Mouse (Mus musculus) adrenal gland, adult 2 months (tissue): ENCODE measurements around the gene A930009A15Rik. TPM values are rescaled to one million over a fixed set of nuclear protein-coding genes. Genes with fewer than 3 reads are reported as not detected.

ENCODE experiments used
- DNase-seq: peaks from one replicate; pipeline ENCODE4 v3.0.0; 2021
- long read RNA-seq: library from polyadenylated mRNA; stranded (forward); transcript quantifications from one replicate; pipeline ENCODE4 v2.0.0, GENCODE M21; 2021
- polyA plus RNA-seq: library from polyadenylated mRNA; depleted of rRNA; stranded (reverse); fragments of >200 nt; gene quantifications from 2 replicates; pipeline ENCODE4 v1.2.3, GENCODE M21; 2012; rRNA removed
- total RNA-seq, 2 experiments: library from RNA; stranded (reverse); gene quantifications; 2 replicates each; pipeline ENCODE4 v1.2.3; 2021

A930009A15Rik gene
- total RNA-seq (not detected), polyA plus RNA-seq (not detected in 2 replicates)
- long read RNA-seq, partial matches to known transcripts, result 0 of 1 reads
- long read RNA-seq, other reads (novel, unspliced or antisense), result 1 of 1 reads

DNA sequence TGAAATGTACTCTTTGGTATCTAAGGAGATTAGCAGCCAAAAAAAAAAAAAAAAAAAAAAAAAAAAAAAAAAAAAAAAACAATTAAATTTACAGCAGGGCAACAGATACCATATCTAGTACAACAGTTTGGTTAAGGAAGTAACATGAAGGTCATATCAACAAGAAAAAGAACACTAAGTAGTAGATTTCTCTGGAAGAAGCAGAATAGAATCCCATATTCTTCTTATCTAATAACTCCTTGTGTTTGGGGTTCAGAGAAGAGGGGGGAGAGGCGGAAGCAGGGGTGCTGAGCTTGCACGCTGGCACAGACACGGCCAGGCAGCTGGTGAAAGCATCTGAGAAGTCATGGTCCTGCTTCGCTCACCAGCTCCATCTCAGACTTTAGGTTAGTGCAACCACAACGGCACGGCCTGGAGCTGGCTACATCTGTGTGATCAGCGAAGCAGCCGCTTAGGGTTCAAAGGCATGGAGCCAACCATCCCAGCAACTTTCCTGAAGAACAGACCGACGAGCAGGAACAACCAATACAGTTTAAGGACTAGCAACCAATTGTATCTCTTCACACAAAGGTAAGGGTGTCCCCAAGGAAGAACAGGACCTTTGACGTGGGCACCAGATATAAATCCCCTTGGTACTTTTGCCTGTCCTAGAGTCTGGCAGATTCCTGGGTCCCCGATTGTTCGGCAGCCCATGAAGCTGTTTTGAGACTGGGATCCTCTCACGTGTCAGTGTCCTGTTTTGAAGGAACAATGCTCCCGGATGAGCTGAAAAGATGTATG is at the start of gene A930009A15Rik:
Gene A930009A15Rik, plus strand, starts transcription at position 275 of the 780 bp plus-strand sequence.
- DNase-seq, result no peak

DNA sequence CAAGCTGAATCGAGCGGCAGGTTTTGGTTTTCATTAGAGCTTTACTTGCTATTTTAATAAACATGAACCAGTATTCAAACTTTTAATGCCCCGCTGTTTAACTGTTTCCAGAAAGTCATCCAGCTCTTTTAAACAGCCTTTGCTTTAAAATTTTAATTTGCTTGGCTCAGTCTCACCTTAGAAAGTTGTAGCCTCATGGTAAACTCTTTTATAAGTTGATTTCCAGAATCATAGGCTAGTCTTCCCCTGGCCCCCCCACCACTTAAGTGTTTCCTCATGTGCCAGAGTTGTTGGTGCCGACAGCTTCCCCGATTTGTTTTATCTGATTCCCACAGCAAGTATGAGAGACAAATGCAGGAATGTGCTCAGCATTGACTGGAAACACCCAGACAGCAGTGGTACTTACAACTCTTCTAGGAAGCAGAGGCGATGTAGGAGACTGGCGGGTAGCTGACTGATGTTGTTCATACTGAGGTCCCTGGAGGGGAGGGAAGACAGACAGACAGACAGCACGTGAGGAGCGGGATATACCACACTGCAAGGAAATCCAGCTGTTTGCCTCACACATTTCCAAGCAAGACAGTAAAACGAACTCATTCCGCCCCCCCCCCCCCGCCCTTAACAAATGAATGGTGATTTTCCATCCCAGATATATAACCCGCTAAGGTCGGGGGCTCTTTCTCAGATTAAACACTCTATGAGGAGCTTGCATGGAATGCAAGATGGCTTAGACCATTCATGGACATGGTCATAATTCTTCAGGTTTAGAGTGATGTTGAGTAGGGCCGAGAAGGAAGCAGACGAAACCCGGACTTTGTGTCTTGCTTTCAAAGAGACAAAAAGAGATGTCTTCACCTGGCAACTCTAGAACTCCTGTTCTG is 49.3 kb upstream of the A930009A15Rik start:
- no peak for DNase-seq

GRCm38 (mm10) chr10:115521081-115521451 is 48.7 kb upstream of the A930009A15Rik start:
- DNase-seq, result no peak

DNA sequence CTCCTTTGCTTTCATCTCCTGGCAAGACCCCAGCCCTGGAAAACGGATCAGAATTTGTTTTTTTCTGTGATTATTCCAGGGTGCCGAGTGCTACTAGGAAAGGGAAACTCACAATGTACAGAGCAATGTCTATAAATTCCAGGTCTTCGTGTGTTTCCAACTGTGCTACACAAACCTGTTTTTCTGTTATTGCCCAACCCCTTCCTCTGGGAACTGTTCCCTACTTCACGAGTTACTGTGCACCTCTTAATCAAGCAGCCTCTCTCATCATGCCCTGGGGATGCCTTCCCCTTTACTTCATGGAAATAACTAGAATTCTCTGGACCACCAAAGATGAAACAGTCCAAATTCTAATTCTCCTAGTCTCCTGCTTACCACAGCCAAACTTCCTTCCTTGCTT is 40.9 kb upstream of the A930009A15Rik start:
- DNase-seq, result no peak

DNA sequence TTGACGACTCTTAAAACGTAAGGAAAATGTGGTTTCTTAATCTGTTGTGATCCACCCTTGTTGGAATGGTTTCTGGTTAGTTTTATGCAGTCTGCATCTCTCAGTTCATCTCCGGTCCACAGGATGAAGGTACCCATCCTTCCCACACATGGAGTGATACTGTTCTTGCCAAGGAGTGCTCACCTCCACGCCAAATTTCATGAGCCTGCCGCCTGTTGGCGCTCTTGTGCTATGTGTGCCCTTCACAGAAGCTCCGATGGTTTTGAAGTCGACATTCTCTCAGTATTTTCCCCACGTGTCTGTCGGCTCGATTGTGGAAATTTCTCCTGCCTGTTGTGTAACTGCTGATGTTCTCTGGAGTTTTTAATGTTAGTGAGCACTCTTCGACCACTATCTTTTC is 40.0 kb upstream of the A930009A15Rik start:
- DNase-seq, result no peak

GRCm38 (mm10) chr10:115530746-115531145 is 39.0 kb upstream of the A930009A15Rik start:
- no peak for DNase-seq

DNA sequence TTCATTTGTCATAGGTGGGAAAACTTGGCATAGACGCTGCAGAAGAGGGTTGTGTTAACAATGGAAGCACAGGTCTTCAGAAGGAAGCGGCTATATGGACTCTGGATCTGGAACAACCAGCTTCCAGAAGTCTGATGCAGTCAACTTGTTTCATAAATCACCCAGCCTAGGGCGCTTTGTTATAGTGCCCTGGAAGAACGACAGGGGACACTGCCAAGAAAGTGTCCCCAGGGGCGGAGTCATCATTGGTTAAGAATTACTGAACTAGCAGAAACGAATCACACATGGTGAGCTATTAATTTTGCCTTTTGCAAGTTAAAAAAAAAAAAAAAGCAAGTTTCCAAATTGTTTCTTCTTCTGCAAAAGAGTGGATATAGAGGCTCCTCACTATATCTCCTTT is 26.9 kb upstream of the A930009A15Rik start:
- no peak for DNase-seq

DNA sequence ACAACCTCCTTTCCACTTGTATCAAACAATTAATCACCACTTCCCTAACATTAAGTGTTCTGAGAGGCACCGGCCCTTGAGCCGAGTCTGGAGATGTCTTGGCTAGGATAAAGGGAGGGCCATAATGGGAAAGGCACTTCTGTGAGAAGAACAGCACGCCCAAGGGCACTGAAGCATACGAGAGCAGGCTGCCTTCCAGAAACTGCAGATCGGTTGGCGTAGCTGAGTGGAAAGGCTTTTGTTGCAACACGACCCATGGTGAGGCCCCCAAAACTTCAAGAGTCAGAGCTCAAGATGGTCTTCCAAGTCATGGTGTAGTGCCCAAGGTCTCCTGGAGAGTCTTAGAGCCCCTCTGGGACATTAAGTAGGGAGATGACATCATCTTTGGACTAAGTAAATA is 19.5 kb upstream of the A930009A15Rik start:
- no peak for DNase-seq

DNA sequence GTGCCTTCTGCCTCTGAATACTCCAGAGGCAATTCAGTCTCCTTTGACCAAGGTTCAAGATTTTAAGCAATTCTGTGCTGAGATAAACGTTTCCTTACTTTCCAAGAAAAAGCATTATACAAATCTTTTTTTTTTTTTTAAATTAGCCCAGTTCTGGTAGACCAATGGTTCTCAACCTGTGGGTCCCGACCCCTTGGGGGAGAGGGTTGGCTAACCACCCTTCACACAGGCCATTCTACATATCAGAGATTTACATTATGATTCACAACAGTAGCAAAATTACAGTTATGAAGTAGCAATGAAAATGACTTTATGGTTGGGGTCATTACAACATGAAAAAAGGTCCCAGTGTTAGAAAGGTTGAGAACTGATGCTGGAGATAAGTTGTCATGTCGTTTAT is 18.7 kb upstream of the A930009A15Rik start:
- DNase-seq, result no peak

GRCm38 (mm10) chr10:115553352-115554113 is 16.3 kb upstream of the A930009A15Rik start:
- DNase-seq, result no peak

DNA sequence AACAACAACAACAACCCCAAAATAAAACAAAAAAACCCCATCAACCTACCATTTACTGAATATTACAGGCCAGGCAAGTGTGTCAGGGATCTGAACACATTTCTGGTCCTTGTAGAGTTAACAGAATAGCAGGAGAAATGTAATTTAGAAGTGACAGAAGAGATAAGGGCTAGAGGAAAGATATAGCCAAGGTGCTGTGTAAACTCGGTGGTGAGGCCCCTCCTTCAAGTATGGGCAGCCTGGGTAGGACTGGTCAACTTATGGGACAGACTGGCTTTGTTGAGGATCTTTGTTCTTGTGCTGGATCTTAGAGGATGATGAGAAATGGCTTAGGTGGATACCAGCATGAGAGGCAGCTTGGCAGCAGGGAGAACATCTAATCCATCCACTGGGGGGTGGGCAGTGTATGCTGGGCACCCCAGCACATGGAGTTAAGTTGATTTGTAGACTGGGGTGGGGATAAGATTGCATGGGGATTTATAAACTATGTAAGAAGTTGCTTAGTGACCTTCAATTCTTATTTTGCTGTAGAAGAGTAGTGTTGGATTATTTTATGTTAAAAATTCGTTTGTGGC is 14.5 kb upstream of the A930009A15Rik start:
- no peak for DNase-seq

DNA sequence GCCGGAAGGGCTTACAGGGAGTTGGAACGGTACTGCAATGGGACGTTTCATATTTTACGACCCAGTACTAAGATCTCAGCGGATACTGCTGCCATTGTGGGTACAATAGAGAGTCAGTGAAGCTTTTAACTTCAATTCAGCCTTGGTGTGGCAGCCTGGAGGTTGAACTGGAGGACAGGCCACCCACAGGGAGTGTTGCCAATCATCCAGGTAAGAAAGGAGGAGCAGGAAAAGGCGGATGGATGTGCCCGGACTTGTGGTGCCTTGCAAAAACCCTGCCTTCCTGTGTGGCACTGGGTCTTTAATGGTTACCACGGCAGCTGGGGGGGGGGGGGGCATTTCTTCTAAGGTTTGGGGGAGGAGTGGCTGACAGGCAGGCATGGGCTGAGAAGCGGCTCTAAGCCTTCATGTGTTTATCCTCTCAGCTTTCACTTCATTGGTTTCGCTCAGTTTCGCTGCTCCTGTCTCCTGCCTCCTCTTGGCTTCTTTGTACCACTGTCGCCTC is 13.0 kb upstream of the A930009A15Rik start:
- DNase-seq, result no peak

- DNase-seq, result no peak
Measured at GRCm38 (mm10) chr10:115561136-115561880, 8.5 kb upstream of the A930009A15Rik start.

GRCm38 (mm10) chr10:115562911-115563686 is 6.7 kb upstream of the A930009A15Rik start:
- DNase-seq, result no peak

- no peak for DNase-seq
Measured at GRCm38 (mm10) chr10:115563961-115564360, 5.8 kb upstream of the A930009A15Rik start.

- no peak for DNase-seq
Measured at GRCm38 (mm10) chr10:115570577-115570976, 791 bp downstream of the A930009A15Rik start.

DNA sequence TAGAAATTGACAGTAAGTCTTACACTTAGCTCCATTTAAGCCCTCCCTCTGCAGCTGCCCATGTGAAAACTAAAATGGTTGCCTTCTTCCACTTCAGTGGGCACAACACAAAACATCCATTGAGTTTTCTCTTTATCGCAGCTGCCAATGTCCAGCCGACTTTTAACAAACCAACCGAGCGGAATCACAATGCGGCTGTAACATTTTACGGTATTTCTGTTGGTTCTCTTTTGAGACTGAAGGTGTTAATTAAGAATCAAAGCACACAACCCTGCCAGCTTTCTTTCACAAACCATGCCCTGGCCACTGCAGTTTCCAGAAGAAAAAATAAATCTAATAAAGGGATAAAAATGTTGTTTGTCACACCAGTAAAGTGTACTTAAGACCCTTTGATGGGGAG is 1.5 kb downstream of the A930009A15Rik start:
- DNase-seq, result no peak

GRCm38 (mm10) chr10:115571734-115572440 is 2.1 kb downstream of the A930009A15Rik start:
- no peak for DNase-seq

- no peak for DNase-seq
Measured at GRCm38 (mm10) chr10:115579076-115579475, 9.3 kb downstream of the A930009A15Rik start.
